Comparison of ENCODE assay signal across 10 mouse cellular contexts in the genomic region with DNA sequence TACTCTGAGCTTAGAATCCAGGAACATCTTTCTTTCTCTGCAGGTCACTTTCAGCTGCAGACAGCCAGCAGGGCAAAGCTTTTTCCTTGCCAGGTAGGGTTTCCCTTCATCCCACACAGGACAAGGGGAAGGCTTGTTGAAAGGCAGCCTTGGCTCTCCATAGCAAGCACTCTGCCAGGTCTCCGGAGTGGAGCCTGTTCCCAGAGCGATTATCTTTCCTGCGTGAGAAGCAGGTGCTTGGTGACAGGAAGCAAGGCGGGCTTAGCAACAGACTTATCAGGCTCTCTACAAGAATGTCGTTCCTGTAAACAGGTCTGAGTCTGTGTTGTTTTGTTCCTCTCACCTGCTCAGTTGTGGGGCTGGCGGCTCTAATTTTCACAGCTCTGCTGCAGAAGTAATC.
DNase-seq lines count a peak whose midpoint lies in the region; ATAC-seq and TF ChIP-seq lines count a peak whose summit lies in the region.
"Had no signal": no experiment of that assay in that cellular context is flagged by ENCODE, and none has a peak within 500 bp of the region (broad histone marks: within the 10 kb centered on the region; RNA-seq: fewer than 3 reads in every experiment).

No protein-coding gene starts in this region.

- no peak for TF ChIP-seq CTCF in midbrain, postnatal 0 days (IDR thresholded peaks at IDR 0.05)

- no peak overlapping the region for H3K4me3 ChIP-seq in embryonic facial prominence, embryonic 12.5 days
- no peak overlapping the region for H3K4me3 ChIP-seq in embryonic facial prominence, embryonic 10.5 days
- no peak overlapping the region for H3K4me3 ChIP-seq in midbrain, embryonic 14.5 days (replicated peaks; ENCODE audit: low read depth, low read length)
- H3K4me3 ChIP-seq in midbrain, embryonic 13.5 days (replicated peaks) = no peak overlapping the region
- H3K4me3 ChIP-seq in heart, embryonic 11.5 days (ENCODE audit: low read depth, low read length) = no peak overlapping the region
- no peak overlapping the region for H3K4me3 ChIP-seq in midbrain, postnatal 0 days (ENCODE audit: low read depth, low read length)
- H3K4me3 ChIP-seq in kidney, embryonic 15.5 days (replicated peaks) = no peak overlapping the region

- no peak overlapping the region for H3K27ac ChIP-seq in embryonic facial prominence, embryonic 12.5 days
- H3K27ac ChIP-seq in embryonic facial prominence, embryonic 10.5 days (replicated peaks) = no peak overlapping the region
- no peak overlapping the region for H3K27ac ChIP-seq in midbrain, embryonic 14.5 days (replicated peaks; ENCODE audit: low read depth, low read length)
- H3K27ac ChIP-seq in midbrain, embryonic 13.5 days = no peak overlapping the region
- H3K27ac ChIP-seq in heart, embryonic 11.5 days (ENCODE audit: low read depth, low read length) = no peak overlapping the region
- H3K27ac ChIP-seq in midbrain, postnatal 0 days (ENCODE audit: low read depth, low read length) = no peak overlapping the region
- no peak overlapping the region for H3K27ac ChIP-seq in kidney, embryonic 15.5 days

- H3K4me1 ChIP-seq in embryonic facial prominence, embryonic 12.5 days = peaks cover 13% of the 10 kb centered on the region; the same call in 1 of the 2 replicates
- H3K4me1 ChIP-seq in embryonic facial prominence, embryonic 10.5 days = peaks cover 24% of the 10 kb centered on the region
- H3K4me1 ChIP-seq in midbrain, embryonic 14.5 days (ENCODE audit: control insufficient read depth, insufficient read depth, low read length) = peaks cover 14% of the 10 kb centered on the region; the same call in 1 of the 2 replicates
- peaks cover 21% of the 10 kb centered on the region for H3K4me1 ChIP-seq in midbrain, embryonic 13.5 days (replicated peaks)
- peaks cover 8% of the 10 kb centered on the region; the same call in 1 of the 2 replicates for H3K4me1 ChIP-seq in heart, embryonic 11.5 days (ENCODE audit: control insufficient read depth, insufficient read depth, low read length)
- H3K4me1 ChIP-seq in midbrain, postnatal 0 days (ENCODE audit: insufficient read depth, low read length) = peaks cover 3% of the 10 kb centered on the region; the same call in 1 of the 2 replicates
- 0 out of 2 replicates have a peak, but pooled peaks cover 4% of the 10 kb centered on the region for H3K4me1 ChIP-seq in kidney, embryonic 15.5 days

- H3K9ac ChIP-seq in embryonic facial prominence, embryonic 12.5 days = no peak overlapping the region
- H3K9ac ChIP-seq in midbrain, embryonic 14.5 days (replicated peaks; ENCODE audit: low read length) = no peak overlapping the region
- H3K9ac ChIP-seq in midbrain, embryonic 13.5 days (replicated peaks) = no peak overlapping the region
- H3K9ac ChIP-seq in heart, embryonic 11.5 days (ENCODE audit: low read depth, low read length) = no peak overlapping the region
- no peak overlapping the region for H3K9ac ChIP-seq in midbrain, postnatal 0 days (replicated peaks; ENCODE audit: low read length, poor library complexity, severe bottlenecking)
- H3K9ac ChIP-seq in kidney, embryonic 15.5 days = no peak overlapping the region

- H3K36me3 ChIP-seq in embryonic facial prominence, embryonic 12.5 days = no peaks in the 10 kb centered on the region
- H3K36me3 ChIP-seq in embryonic facial prominence, embryonic 10.5 days (replicated peaks) = no peaks in the 10 kb centered on the region
- H3K36me3 ChIP-seq in midbrain, embryonic 14.5 days (ENCODE audit: control insufficient read depth, insufficient read depth, low read length) = no peaks in the 10 kb centered on the region
- H3K36me3 ChIP-seq in midbrain, embryonic 13.5 days = no peaks in the 10 kb centered on the region
- no peaks in the 10 kb centered on the region for H3K36me3 ChIP-seq in heart, embryonic 11.5 days (ENCODE audit: control insufficient read depth, insufficient read depth, low read length)
- no peaks in the 10 kb centered on the region for H3K36me3 ChIP-seq in midbrain, postnatal 0 days (ENCODE audit: insufficient read depth, low read length)
- H3K36me3 ChIP-seq in kidney, embryonic 15.5 days = no peaks in the 10 kb centered on the region
- H3K36me3 ChIP-seq: G1E had no signal

- peak; percentile 44; the same call in 1 of the 2 replicates for ATAC-seq in embryonic facial prominence, embryonic 12.5 days (ENCODE audit: insufficient number of reproducible peaks, insufficient read depth, low FRiP score, low TSS enrichment)
- ATAC-seq in midbrain, embryonic 14.5 days (ENCODE audit: low FRiP score, low TSS enrichment) = no peak
- no peak for ATAC-seq in midbrain, embryonic 13.5 days
- no peak for ATAC-seq in heart, embryonic 11.5 days (replicated peaks; ENCODE audit: insufficient number of reproducible peaks, low FRiP score, low TSS enrichment)
- no peak for ATAC-seq in midbrain, postnatal 0 days (ENCODE audit: low FRiP score)
- no peak for ATAC-seq in kidney, embryonic 15.5 days (replicated peaks; ENCODE audit: low FRiP score)

- no peak for DNase-seq in embryonic facial prominence, embryonic 10.5 days (ENCODE audit: low spot score)
- peak; percentile 22 for DNase-seq in midbrain, embryonic 14.5 days
- peak; percentile 54 for DNase-seq in midbrain, postnatal 0 days (ENCODE audit: low spot score)
- DNase-seq in right cerebral cortex, postnatal 36 days (ENCODE audit: low spot score in 2 of 2) = no peak
- DNase-seq: kidney, adult 18-20 months had no signal

- H3K4me2 ChIP-seq in embryonic facial prominence, embryonic 12.5 days (replicated peaks) = no peak overlapping the region
- H3K4me2 ChIP-seq in midbrain, embryonic 14.5 days (ENCODE audit: low read length) = no peak overlapping the region
- H3K4me2 ChIP-seq in midbrain, embryonic 13.5 days (replicated peaks) = no peak overlapping the region
- peak overlapping the region; percentile 14; the same call in 1 of the 2 replicates for H3K4me2 ChIP-seq in heart, embryonic 11.5 days
- H3K4me2 ChIP-seq in midbrain, postnatal 0 days (ENCODE audit: low read depth, low read length, poor library complexity, severe bottlenecking) = no peak overlapping the region
- no peak overlapping the region for H3K4me2 ChIP-seq in kidney, embryonic 15.5 days

- H3K27me3 ChIP-seq in embryonic facial prominence, embryonic 12.5 days = no peaks in the 10 kb centered on the region
- no peaks in the 10 kb centered on the region for H3K27me3 ChIP-seq in embryonic facial prominence, embryonic 10.5 days (replicated peaks; ENCODE audit: low read depth, poor library complexity, severe bottlenecking)
- no peaks in the 10 kb centered on the region for H3K27me3 ChIP-seq in midbrain, embryonic 14.5 days (ENCODE audit: control insufficient read depth, insufficient read depth, low read length)
- no peaks in the 10 kb centered on the region for H3K27me3 ChIP-seq in midbrain, embryonic 13.5 days
- no peaks in the 10 kb centered on the region for H3K27me3 ChIP-seq in heart, embryonic 11.5 days (ENCODE audit: control insufficient read depth, insufficient read depth, low read length)
- H3K27me3 ChIP-seq in midbrain, postnatal 0 days (ENCODE audit: insufficient read depth, low read length) = no peaks in the 10 kb centered on the region
- no peaks in the 10 kb centered on the region for H3K27me3 ChIP-seq in kidney, embryonic 15.5 days

- H3K9me3 ChIP-seq in embryonic facial prominence, embryonic 12.5 days = no peaks in the 10 kb centered on the region
- H3K9me3 ChIP-seq in embryonic facial prominence, embryonic 10.5 days = no peaks in the 10 kb centered on the region
- no peaks in the 10 kb centered on the region for H3K9me3 ChIP-seq in midbrain, embryonic 14.5 days (ENCODE audit: control insufficient read depth, low read length)
- H3K9me3 ChIP-seq in midbrain, embryonic 13.5 days = no peaks in the 10 kb centered on the region
- no peaks in the 10 kb centered on the region for H3K9me3 ChIP-seq in heart, embryonic 11.5 days (replicated peaks; ENCODE audit: control insufficient read depth, low read length)
- no peaks in the 10 kb centered on the region for H3K9me3 ChIP-seq in midbrain, postnatal 0 days (ENCODE audit: low read length)
- H3K9me3 ChIP-seq in kidney, embryonic 15.5 days (replicated peaks) = no peaks in the 10 kb centered on the region

- WGBS in embryonic facial prominence, embryonic 12.5 days = 50% methylated on average over 6 of the region's 6 CpGs
- WGBS in embryonic facial prominence, embryonic 10.5 days = 60% methylated on average over 6 of the region's 6 CpGs
- 61% methylated on average over 6 of the region's 6 CpGs for WGBS in midbrain, embryonic 14.5 days
- 64% methylated on average over 6 of the region's 6 CpGs for WGBS in midbrain, embryonic 13.5 days
- 8% methylated on average over 6 of the region's 6 CpGs for WGBS in heart, embryonic 11.5 days (ENCODE audit: insufficient replicate concordance)
- 40% methylated on average over 6 of the region's 6 CpGs for WGBS in midbrain, postnatal 0 days
- 54% methylated on average over 6 of the region's 6 CpGs for WGBS in kidney, embryonic 15.5 days

Comparison
In these comparisons a context has a peak if more than half of its experiments do, and no peak if none do; other contexts are left out.
1. DNase-seq: peak in midbrain, embryonic 14.5 days (single experiment) and midbrain, postnatal 0 days (single experiment); none in embryonic facial prominence, embryonic 10.5 days (single experiment) and right cerebral cortex, postnatal 36 days (0 of 2).